Mouse (Mus musculus) neural tube, embryonic 15.5 days (tissue): Measurements from ENCODE around the gene Olfr1378. TPM values are rescaled to one million over a fixed set of nuclear protein-coding genes. Genes with fewer than 3 reads are reported as not detected.

ENCODE experiments used
- ATAC-seq: fragments of 200-750 bp; cut with Nextera tagmentation; 2 replicates; pipeline ENCODE4 v1.8.0; 2017; ENCODE audit warnings: mild to moderate bottlenecking, moderate TSS enrichment, moderate library complexity; ENCODE audit not compliant: low FRiP score
- H3K27ac ChIP-seq: fragments of 300-500 bp; sonication (generic); replicated peaks from 2 replicates; pipeline ENCODE4 v1.5.1; 2015; ENCODE audit warnings: mild to moderate bottlenecking, inconsistent platforms
- H3K27me3 ChIP-seq: fragments of 300-500 bp; sonication (generic); replicated peaks from 2 replicates; pipeline ENCODE4 v1.6.1; 2015; ENCODE audit warnings: inconsistent platforms
- H3K36me3 ChIP-seq: fragments of 300-500 bp; sonication (generic); 2 replicates; pipeline ENCODE4 v1.6.1; 2015; ENCODE audit warnings: inconsistent platforms
- H3K4me1 ChIP-seq: fragments of 300-500 bp; sonication (generic); 2 replicates; pipeline ENCODE4 v1.6.1; 2015; ENCODE audit warnings: inconsistent platforms
- H3K4me2 ChIP-seq: fragments of 300-500 bp; sonication (generic); 2 replicates; pipeline ENCODE4 v1.6.1; 2015; ENCODE audit warnings: inconsistent platforms, mild to moderate bottlenecking, moderate library complexity
- H3K4me3 ChIP-seq: fragments of 300-500 bp; sonication (generic); replicated peaks from 2 replicates; pipeline ENCODE4 v1.5.1; 2015; ENCODE audit warnings: mild to moderate bottlenecking, inconsistent platforms
- H3K9ac ChIP-seq: fragments of 300-500 bp; sonication (generic); replicated peaks from 2 replicates; pipeline ENCODE4 v1.6.1; 2015; ENCODE audit warnings: mild to moderate bottlenecking, inconsistent platforms
- H3K9me3 ChIP-seq: fragments of 300-500 bp; sonication (generic); replicated peaks from 2 replicates; pipeline ENCODE4 v1.6.1; 2016; ENCODE audit warnings: inconsistent platforms
- WGBS: fragments of 180-500 bp; shearing (Covaris S2); methylation state at CpG from one replicate; pipeline ENCODE4 v1.1.7; 2015; ENCODE audit warnings: mixed read lengths; 5-methylcytosine and 5-hydroxymethylcytosine counted together
- polyA plus RNA-seq: library from polyadenylated mRNA; unstranded; fragments of >200 nt; fragmentation: Nextera tagmentation; extraction: Ambion mirVana; gene quantifications from 2 replicates; pipeline ENCODE4 v1.2.1, GENCODE M21; 2015

Gene Olfr1378
- polyA plus RNA-seq: not detected in 2 replicates

DNA sequence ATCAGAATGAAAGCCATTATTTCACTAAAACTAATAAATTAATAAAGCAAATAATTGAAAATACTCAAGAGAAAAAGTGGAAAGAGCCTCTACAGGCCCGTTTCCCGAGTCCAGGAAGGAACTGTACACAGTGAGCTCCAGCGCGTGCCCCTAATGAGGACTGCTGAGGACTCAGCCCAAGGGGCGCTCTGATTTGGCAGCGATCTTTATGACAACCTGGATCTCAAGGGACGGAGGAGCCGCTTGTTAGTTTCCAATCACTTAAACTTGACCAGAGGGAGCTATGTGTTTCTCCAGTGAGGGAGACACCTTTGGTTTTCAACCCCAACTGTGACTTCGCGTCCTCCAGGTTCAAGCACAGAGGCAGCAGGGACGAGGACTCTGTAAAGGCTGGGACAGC is at the start of gene Olfr1378:
Gene Olfr1378, plus strand, starts transcription at position 301 of the 400 bp plus-strand sequence.
- Histone ChIP-seq H3K4me2 (no peak within 1 kb of the TSS), H3K36me3 (no peaks in the 10 kb centered on the region), H3K9ac (no peak within 1 kb of the TSS), H3K4me3 (no peak within 1 kb of the TSS), H3K27me3 (no peaks in the 10 kb centered on the region), H3K9me3 (no peaks in the 10 kb centered on the region), H3K27ac (no peak within 1 kb of the TSS), H3K4me1 (no peaks in the 10 kb centered on the region; the same call in 1 of the 2 replicates)
- ATAC-seq: no peak
- 86% methylated on average over 11 of the region's 11 CpGs for WGBS

DNA sequence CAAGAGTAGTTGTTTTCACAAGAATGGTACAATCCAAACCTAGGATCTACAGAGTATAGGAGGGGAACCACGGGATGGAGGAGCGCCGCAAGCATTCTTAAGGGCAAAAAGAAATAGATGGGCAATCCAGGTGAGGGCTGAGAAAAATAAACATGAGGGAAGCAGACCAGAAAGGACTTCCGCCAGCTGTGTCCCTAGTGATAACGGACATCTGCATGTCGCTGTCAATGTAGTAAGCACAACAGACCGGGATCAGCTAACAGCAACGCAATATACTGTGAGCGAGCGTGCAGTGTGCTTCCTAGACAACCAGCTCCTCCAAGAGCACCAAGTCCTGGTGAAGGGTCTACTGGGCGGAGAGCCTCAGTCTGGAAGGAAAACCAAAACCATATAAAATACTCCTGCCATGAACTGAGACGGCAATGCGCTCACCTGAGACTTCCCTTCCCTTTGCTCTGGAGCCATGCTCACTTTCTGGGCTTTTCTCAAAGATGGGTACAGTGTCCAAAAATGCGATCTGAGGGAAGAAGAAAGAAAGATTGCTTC is 35.8 kb upstream of the Olfr1378 start:
- Histone ChIP-seq H3K9ac (peak overlapping the region; percentile 82), H3K27ac (peak overlapping the region; percentile 92), H3K36me3 (no peaks in the 10 kb centered on the region), H3K4me3 (peak overlapping the region; percentile 70), H3K9me3 (no peaks in the 10 kb centered on the region), H3K27me3 (no peaks in the 10 kb centered on the region), H3K4me1 (peaks cover 11% of the 10 kb centered on the region), H3K4me2 (peak overlapping the region; percentile 76)
- WGBS: 27% methylated on average over 14 of the region's 14 CpGs
- peak; percentile 25; the same call in 1 of the 2 replicates for ATAC-seq

DNA sequence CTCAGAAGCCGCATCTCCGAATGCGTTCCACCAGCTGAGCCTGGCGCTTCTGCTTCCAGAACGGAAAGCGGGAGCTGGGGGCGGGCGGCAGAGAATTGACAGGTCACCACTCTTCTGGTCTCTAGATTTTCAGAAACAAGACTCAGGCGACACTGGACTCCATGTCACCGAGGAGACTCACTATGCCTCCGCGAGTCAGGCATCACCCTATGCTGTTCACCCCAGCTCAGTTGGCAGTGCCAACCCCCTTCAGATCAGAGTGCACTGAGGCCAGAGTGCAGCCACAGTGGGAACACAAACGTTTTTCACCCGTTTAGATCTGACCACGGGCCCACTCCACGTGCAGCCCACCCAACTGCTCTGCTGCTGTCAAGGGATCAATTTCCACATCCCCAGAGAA is 35.3 kb upstream of the Olfr1378 start:
- Histone ChIP-seq H3K27ac (peak overlapping the region; percentile 92), H3K4me1 (peaks cover 11% of the 10 kb centered on the region), H3K9me3 (no peaks in the 10 kb centered on the region), H3K4me3 (peak overlapping the region; percentile 70), H3K27me3 (no peaks in the 10 kb centered on the region), H3K4me2 (peak overlapping the region; percentile 76), H3K9ac (peak overlapping the region; percentile 82), H3K36me3 (no peaks in the 10 kb centered on the region)
- ATAC-seq: peak; percentile 78
- WGBS: 2% methylated on average over 16 of the region's 16 CpGs

- peak within 1 kb of the TSS; percentile 70 for H3K4me3 ChIP-seq
- H3K36me3 ChIP-seq: no peaks in the 10 kb centered on the region
- peaks cover 11% of the 10 kb centered on the region for H3K4me1 ChIP-seq
- peak within 1 kb of the TSS; percentile 76 for H3K4me2 ChIP-seq
- H3K9ac ChIP-seq: peak within 1 kb of the TSS; percentile 82
- H3K27ac ChIP-seq: peak within 1 kb of the TSS; percentile 92
- H3K27me3 ChIP-seq: no peaks in the 10 kb centered on the region
- under 1% methylated on average over 18 of the region's 18 CpGs for WGBS
- no peaks in the 10 kb centered on the region for H3K9me3 ChIP-seq
- ATAC-seq: peak; percentile 94
These were observed 34.9 kb upstream of the Olfr1378 start, which contains the start of gene Zfp354b for GRCm38 (mm10) chr11:50931451-50931866. TSS of gene Zfp354b (minus strand) at chr11:50931633.

DNA sequence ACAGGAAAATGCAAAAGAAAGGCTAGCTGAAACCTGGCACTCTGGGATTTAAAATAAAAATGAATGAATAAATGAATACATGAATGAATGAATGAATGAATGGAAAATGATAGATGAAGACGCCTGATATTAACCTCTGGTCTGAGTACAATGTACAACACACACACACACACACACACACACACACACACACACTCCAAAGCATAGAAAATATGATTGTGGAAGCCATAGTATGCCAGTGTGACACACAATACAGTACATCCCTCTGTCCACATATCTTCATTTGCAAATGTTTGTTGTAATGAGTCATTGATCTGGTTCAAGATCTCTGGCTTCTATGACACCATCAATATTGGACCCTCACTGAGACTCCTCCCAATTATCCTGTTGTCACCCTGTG is 34.3 kb upstream of the Olfr1378 start:
- no peak overlapping the region for H3K9ac ChIP-seq
- peak overlapping the region; percentile 76 for H3K4me2 ChIP-seq
- WGBS: 79% methylated on average over 1 of the region's 1 CpGs
- peaks cover 11% of the 10 kb centered on the region for H3K4me1 ChIP-seq
- no peaks in the 10 kb centered on the region for H3K36me3 ChIP-seq
- peak overlapping the region; percentile 92 for H3K27ac ChIP-seq
- no peaks in the 10 kb centered on the region for H3K27me3 ChIP-seq
- no peaks in the 10 kb centered on the region for H3K9me3 ChIP-seq
- ATAC-seq: peak; percentile 24
- H3K4me3 ChIP-seq: peak overlapping the region; percentile 70; the same call in 1 of the 2 replicates

GRCm38 (mm10) chr11:50938435-50938834 is 27.9 kb upstream of the Olfr1378 start:
- H3K4me2 ChIP-seq: no peak overlapping the region
- no peaks in the 10 kb centered on the region for H3K36me3 ChIP-seq
- no peak for ATAC-seq
- H3K27ac ChIP-seq: no peak overlapping the region
- H3K9ac ChIP-seq: no peak overlapping the region
- no peak overlapping the region for H3K4me3 ChIP-seq
- WGBS: 80% methylated on average over 8 of the region's 8 CpGs
- H3K9me3 ChIP-seq: no peaks in the 10 kb centered on the region
- no peaks in the 10 kb centered on the region for H3K4me1 ChIP-seq
- no peaks in the 10 kb centered on the region for H3K27me3 ChIP-seq

DNA sequence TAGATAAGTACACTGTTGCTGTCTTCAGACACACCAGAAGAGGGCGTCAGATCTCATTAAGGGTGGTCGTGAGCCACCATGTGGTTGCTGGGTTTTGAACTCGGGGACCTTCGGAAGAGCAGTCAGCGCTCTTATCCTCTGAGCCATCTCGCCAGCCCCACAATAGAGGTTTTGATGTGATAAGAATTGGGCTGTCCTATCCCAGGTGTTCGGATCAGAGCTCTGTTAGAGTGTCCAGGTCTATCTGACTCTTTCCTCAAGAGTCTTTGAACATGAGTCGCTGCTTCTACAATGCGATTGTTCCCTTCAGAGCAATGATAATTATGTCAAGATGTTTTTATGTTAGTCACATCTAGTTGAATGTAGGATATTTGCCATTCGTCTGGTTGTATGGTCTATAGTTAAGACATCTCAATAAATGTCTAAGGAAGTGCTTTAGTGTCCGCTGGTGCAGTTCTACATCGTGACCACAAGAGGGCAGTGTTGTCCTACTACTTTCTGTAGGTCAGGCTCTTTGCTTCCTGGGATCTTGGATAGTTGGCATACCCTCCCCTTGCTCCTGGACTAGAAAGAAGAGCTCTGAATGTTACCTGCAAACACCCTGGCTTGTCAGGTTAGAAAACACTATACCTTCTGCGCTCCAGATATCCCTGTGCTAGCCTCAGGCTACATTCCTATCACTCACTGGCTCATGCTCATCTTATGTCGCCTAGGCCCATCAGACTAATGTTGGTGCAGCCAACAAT is 26.5 kb upstream of the Olfr1378 start:
- Histone ChIP-seq H3K9ac (no peak overlapping the region), H3K9me3 (no peaks in the 10 kb centered on the region), H3K4me1 (no peaks in the 10 kb centered on the region), H3K36me3 (no peaks in the 10 kb centered on the region), H3K4me2 (no peak overlapping the region), H3K27me3 (no peaks in the 10 kb centered on the region), H3K27ac (no peak overlapping the region), H3K4me3 (no peak overlapping the region)
- 40% methylated on average over 14 of the region's 14 CpGs for WGBS
- ATAC-seq: peak; percentile 79

- no peak for ATAC-seq
- H3K27ac ChIP-seq: no peak overlapping the region
- no peak overlapping the region for H3K9ac ChIP-seq
- H3K4me2 ChIP-seq: no peak overlapping the region
- H3K4me1 ChIP-seq: no peaks in the 10 kb centered on the region
- no peak overlapping the region for H3K4me3 ChIP-seq
- 72% methylated on average over 12 of the region's 12 CpGs for WGBS
- H3K36me3 ChIP-seq: no peaks in the 10 kb centered on the region
- no peaks in the 10 kb centered on the region for H3K27me3 ChIP-seq
- H3K9me3 ChIP-seq: no peaks in the 10 kb centered on the region
These were observed 23.9 kb upstream of the Olfr1378 start for GRCm38 (mm10) chr11:50942386-50942785.

- H3K4me2 ChIP-seq: no peak within 1 kb of the TSS
- H3K9me3 ChIP-seq: no peaks in the 10 kb centered on the region
- no peak for ATAC-seq
- no peak within 1 kb of the TSS for H3K4me3 ChIP-seq
- H3K27me3 ChIP-seq: no peaks in the 10 kb centered on the region
- H3K9ac ChIP-seq: no peak within 1 kb of the TSS
- H3K36me3 ChIP-seq: no peaks in the 10 kb centered on the region
- H3K4me1 ChIP-seq: no peaks in the 10 kb centered on the region
- WGBS: 86% methylated on average over 14 of the region's 14 CpGs
- H3K27ac ChIP-seq: no peak within 1 kb of the TSS
These were observed 22.8 kb upstream of the Olfr1378 start, which contains the start of gene 4933414I15Rik for GRCm38 (mm10) chr11:50943506-50943905. TSS of gene 4933414I15Rik (minus strand) at chr11:50943765.

- no peaks in the 10 kb centered on the region for H3K9me3 ChIP-seq
- ATAC-seq: no peak
- H3K36me3 ChIP-seq: no peaks in the 10 kb centered on the region
- H3K4me2 ChIP-seq: no peak overlapping the region
- H3K4me1 ChIP-seq: no peaks in the 10 kb centered on the region
- WGBS: 76% methylated on average over 14 of the region's 14 CpGs
- no peak overlapping the region for H3K9ac ChIP-seq
- no peak overlapping the region for H3K4me3 ChIP-seq
- no peaks in the 10 kb centered on the region for H3K27me3 ChIP-seq
- H3K27ac ChIP-seq: no peak overlapping the region
These were observed 14.0 kb upstream of the Olfr1378 start for GRCm38 (mm10) chr11:50952290-50952689.

GRCm38 (mm10) chr11:50953665-50954064 is 12.7 kb upstream of the Olfr1378 start, which contains the start of gene Prop1:
TSS of gene Prop1 (minus strand) at chr11:50953765.
- 74% methylated on average over 6 of the region's 6 CpGs for WGBS
- Histone ChIP-seq H3K27me3 (no peaks in the 10 kb centered on the region), H3K4me1 (no peaks in the 10 kb centered on the region)

GRCm38 (mm10) chr11:50964886-50965285 is 1.4 kb upstream of the Olfr1378 start:
- WGBS: 87% methylated on average over 2 of the region's 2 CpGs

More at GRCm38 (mm10) chr11:50953665-50954064, 12.7 kb upstream of the Olfr1378 start, which contains the start of gene Prop1:
- no peak within 1 kb of the TSS for H3K9ac ChIP-seq
- H3K9me3 ChIP-seq: no peaks in the 10 kb centered on the region
- no peak within 1 kb of the TSS for H3K27ac ChIP-seq
- H3K4me2 ChIP-seq: no peak within 1 kb of the TSS
- H3K36me3 ChIP-seq: no peaks in the 10 kb centered on the region
- no peak within 1 kb of the TSS for H3K4me3 ChIP-seq
- no peak for ATAC-seq

More at GRCm38 (mm10) chr11:50964886-50965285, 1.4 kb upstream of the Olfr1378 start:
- H3K4me2 ChIP-seq: no peak overlapping the region
- no peak overlapping the region for H3K9ac ChIP-seq
- H3K27me3 ChIP-seq: no peaks in the 10 kb centered on the region
- H3K27ac ChIP-seq: no peak overlapping the region
- no peaks in the 10 kb centered on the region for H3K9me3 ChIP-seq
- H3K4me1 ChIP-seq: peaks cover 4% of the 10 kb centered on the region; the same call in 1 of the 2 replicates
- no peak for ATAC-seq
- no peak overlapping the region for H3K4me3 ChIP-seq
- H3K36me3 ChIP-seq: no peaks in the 10 kb centered on the region
